Mouse (Mus musculus): ENCODE data around the gene Aar2. TPM values are rescaled to one million over a fixed set of nuclear protein-coding genes. Genes with fewer than 3 reads are reported as not detected.

Gene Aar2
- total RNA-seq, 4 experiments from 2014 or later, result 38.9 to 51.9 (median 47.2) TPM

- peak; percentile 73 for DNase-seq
Observed at GRCm38 (mm10) chr2:156569261-156569660, 21.9 kb downstream of the Aar2 start.

- no peak for DNase-seq
Observed at GRCm38 (mm10) chr2:156571521-156571920, 24.1 kb downstream of the Aar2 start.

- DNase-seq, result no peak
Observed at GRCm38 (mm10) chr2:156576850-156577587, 29.6 kb downstream of the Aar2 start.

- DNase-seq, result no peak
Observed at GRCm38 (mm10) chr2:156580507-156580906, 33.1 kb downstream of the Aar2 start.

GRCm38 (mm10) chr2:156581244-156581643, 33.9 kb downstream of the Aar2 start:
- DNase-seq, result no peak

GRCm38 (mm10) chr2:156582887-156583286, 35.5 kb downstream of the Aar2 start:
- no peak for DNase-seq

GRCm38 (mm10) chr2:156584154-156584796, 36.9 kb downstream of the Aar2 start:
- no peak for DNase-seq

- DNase-seq, result no peak
Observed at GRCm38 (mm10) chr2:156584797-156585471, 37.5 kb downstream of the Aar2 start.

GRCm38 (mm10) chr2:156589481-156589880, 42.1 kb downstream of the Aar2 start:
- no peak for DNase-seq

- DNase-seq, result no peak
Observed at GRCm38 (mm10) chr2:156594987-156595490, 47.7 kb downstream of the Aar2 start.

- DNase-seq, result no peak
Observed at GRCm38 (mm10) chr2:156602581-156602980, 55.2 kb downstream of the Aar2 start.

GRCm38 (mm10) chr2:156603671-156604070, 56.3 kb downstream of the Aar2 start:
- no peak for DNase-seq

GRCm38 (mm10) chr2:156605144-156605543, 57.8 kb downstream of the Aar2 start:
- no peak for DNase-seq

- DNase-seq, result peak; percentile 57
Observed at GRCm38 (mm10) chr2:156605971-156606370, 58.6 kb downstream of the Aar2 start.

GRCm38 (mm10) chr2:156613081-156613540, 65.7 kb downstream of the Aar2 start:
- DNase-seq, result peak; percentile 35

GRCm38 (mm10) chr2:156613541-156614257, 66.3 kb downstream of the Aar2 start, which contains the start of gene Dlgap4:
TSS of gene Dlgap4 (plus strand) at chr2:156613705.
- no peak for DNase-seq

- DNase-seq, result no peak
Observed at GRCm38 (mm10) chr2:156614258-156614556, 66.8 kb downstream of the Aar2 start.

GRCm38 (mm10) chr2:156614661-156615654, 67.6 kb downstream of the Aar2 start:
- DNase-seq, result no peak

- no peak for DNase-seq
Observed at GRCm38 (mm10) chr2:156616513-156616912, 69.1 kb downstream of the Aar2 start.

GRCm38 (mm10) chr2:156617536-156617935, 70.2 kb downstream of the Aar2 start:
- no peak for DNase-seq
